Mouse (Mus musculus) heart, embryonic 16.5 days (tissue): ENCODE results near the gene Khdc3. TPM values are rescaled to one million over a fixed set of nuclear protein-coding genes. Genes with fewer than 3 reads are reported as not detected.

Experiments used
- ATAC-seq: fragments of 200-750 bp; cut with Nextera tagmentation; replicated peaks from 2 replicates; pipeline ENCODE4 v1.8.0; 2017; ENCODE audit warnings: moderate number of reproducible peaks; ENCODE audit not compliant: insufficient read depth, low FRiP score; ENCODE audit errors: extremely low read depth
- H3K27ac ChIP-seq: fragments of 300-500 bp; sonication (generic); 2 replicates; pipeline ENCODE4 v1.5.1; 2014; ENCODE audit warnings: mild to moderate bottlenecking, low read length, control low read depth, moderate library complexity
- H3K27me3 ChIP-seq: fragments of 300-500 bp; sonication (generic); 2 replicates; pipeline ENCODE4 v1.6.1; 2014; ENCODE audit warnings: low read length, mixed read lengths; ENCODE audit not compliant: control insufficient read depth, insufficient read depth
- H3K36me3 ChIP-seq: fragments of 300-500 bp; sonication (generic); 2 replicates; pipeline ENCODE4 v1.6.1; 2014; ENCODE audit not compliant: control insufficient read depth, insufficient read depth
- H3K4me1 ChIP-seq: fragments of 300-500 bp; sonication (generic); 2 replicates; pipeline ENCODE4 v1.6.1; 2014; ENCODE audit warnings: low read length, mixed read lengths; ENCODE audit not compliant: control insufficient read depth, insufficient read depth
- H3K4me2 ChIP-seq: fragments of 300-500 bp; sonication (generic); 2 replicates; pipeline ENCODE4 v1.6.1; 2014; ENCODE audit warnings: low read depth, mild to moderate bottlenecking, control low read depth, low read length
- H3K4me3 ChIP-seq: fragments of 300-500 bp; sonication (generic); 2 replicates; pipeline ENCODE4 v1.5.1; 2014; ENCODE audit warnings: mild to moderate bottlenecking, control low read depth, low read length
- H3K9ac ChIP-seq: fragments of 300-500 bp; sonication (generic); 2 replicates; pipeline ENCODE4 v1.6.1; 2014; ENCODE audit warnings: low read length, control low read depth
- H3K9me3 ChIP-seq: fragments of 300-500 bp; sonication (generic); replicated peaks from 2 replicates; pipeline ENCODE4 v1.6.1; 2016; ENCODE audit warnings: low read length; ENCODE audit not compliant: control insufficient read depth
- WGBS: fragments of 180-500 bp; shearing (Covaris S2); extraction: QIAGEN DNeasy Blood & Tissue Kit; methylation state at CpG from one replicate; pipeline ENCODE4 v1.1.7; 2014; 5-methylcytosine and 5-hydroxymethylcytosine counted together
- polyA plus RNA-seq: library from polyadenylated mRNA; unstranded; fragments of >200 nt; fragmentation: Nextera tagmentation; extraction: Ambion mirVana; gene quantifications from 2 replicates; pipeline ENCODE4 v1.2.1, GENCODE M21; 2015

Khdc3 gene
- polyA plus RNA-seq = 0.18 TPM in 1 of 2 replicates, not detected in the other

DNA sequence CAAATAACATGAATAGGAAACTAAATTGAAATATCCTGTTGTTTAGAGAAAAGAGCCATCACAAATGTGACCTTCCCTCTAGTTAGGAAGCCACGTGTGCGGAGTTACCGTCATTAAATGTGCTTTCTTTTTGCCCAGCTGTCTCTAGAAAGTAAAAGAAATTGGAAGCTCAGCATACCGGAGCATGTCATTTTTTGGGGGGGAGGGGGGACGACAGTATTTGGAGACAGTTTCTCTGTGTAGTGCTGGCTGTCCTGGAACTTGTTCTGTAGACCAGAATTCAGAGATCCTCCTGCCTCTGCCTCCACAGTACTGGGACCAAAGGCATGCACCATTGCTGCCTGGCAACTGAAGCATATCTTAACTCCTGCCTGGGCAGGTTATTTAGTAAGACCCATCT lies at the start of gene Khdc3:
Khdc3 (plus strand) TSS at position 301 of the 400 bp plus-strand sequence.
- Histone ChIP-seq H3K36me3 (no peaks in the 10 kb centered on the region), H3K4me1 (no peaks in the 10 kb centered on the region; the same call in 1 of the 2 replicates), H3K9ac (no peak within 1 kb of the TSS), H3K4me2 (no peak within 1 kb of the TSS), H3K27ac (no peak within 1 kb of the TSS), H3K4me3 (no peak within 1 kb of the TSS), H3K9me3 (no peaks in the 10 kb centered on the region), H3K27me3 (peaks cover 18% of the 10 kb centered on the region)
- WGBS = 80% methylated on average over 5 of the region's 5 CpGs
- ATAC-seq = no peak

DNA sequence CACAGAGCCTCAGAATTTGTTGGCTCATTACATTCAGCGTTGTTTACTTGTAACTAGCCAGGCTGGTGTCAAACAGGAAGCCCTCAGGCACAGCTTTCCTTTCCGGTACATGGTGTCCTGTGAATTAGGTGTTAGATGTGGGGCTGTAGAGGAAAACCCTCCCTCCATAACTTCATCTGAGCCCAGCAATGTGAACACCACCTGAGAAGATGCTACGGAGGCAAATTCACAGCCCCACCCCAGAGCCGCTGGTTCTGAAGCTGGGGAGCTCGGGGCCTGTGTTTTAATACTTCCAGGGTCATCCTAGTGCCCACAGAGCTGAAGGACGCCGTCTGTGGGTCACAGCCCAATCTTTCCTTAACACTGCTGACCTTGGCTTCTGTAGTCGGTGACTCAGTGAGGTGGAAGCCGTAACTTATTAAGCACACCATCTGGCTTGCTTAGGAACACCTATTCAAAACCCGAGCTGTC lies 46.2 kb upstream of the Khdc3 start:
- no peak overlapping the region for H3K9ac ChIP-seq
- 54% methylated on average over 10 of the region's 10 CpGs for WGBS
- no peaks in the 10 kb centered on the region for H3K4me1 ChIP-seq
- H3K9me3 ChIP-seq = no peaks in the 10 kb centered on the region
- H3K4me2 ChIP-seq = no peak overlapping the region
- ATAC-seq = no peak
- no peak overlapping the region for H3K4me3 ChIP-seq
- H3K36me3 ChIP-seq = no peaks in the 10 kb centered on the region
- no peaks in the 10 kb centered on the region for H3K27me3 ChIP-seq
- H3K27ac ChIP-seq = no peak overlapping the region

DNA sequence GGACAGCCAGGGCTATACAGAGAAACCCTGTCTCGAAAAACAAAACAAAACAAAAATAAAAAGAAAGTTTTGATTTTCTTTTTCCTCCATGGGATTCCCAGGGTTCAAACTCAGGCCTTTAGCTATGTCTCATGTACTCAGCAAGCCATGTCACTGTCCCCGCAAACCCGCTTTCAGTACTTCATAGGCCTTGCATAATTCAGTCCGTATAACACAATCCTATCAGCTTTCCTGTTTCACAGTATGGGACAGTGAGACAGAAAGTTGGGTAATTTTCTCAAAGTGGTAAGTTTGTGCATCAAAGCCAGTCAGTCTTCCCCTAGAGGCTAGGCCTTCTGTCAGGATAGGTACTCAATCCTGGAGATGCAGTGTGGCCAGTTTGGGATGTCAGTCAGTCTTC lies 42.4 kb upstream of the Khdc3 start:
- Histone ChIP-seq H3K27ac (no peak overlapping the region), H3K4me2 (no peak overlapping the region), H3K4me1 (0 out of 2 replicates have a peak, but pooled peaks cover 2% of the 10 kb centered on the region), H3K9ac (no peak overlapping the region), H3K4me3 (no peak overlapping the region), H3K9me3 (no peaks in the 10 kb centered on the region), H3K27me3 (no peaks in the 10 kb centered on the region), H3K36me3 (no peaks in the 10 kb centered on the region)
- ATAC-seq = no peak
- 84% methylated on average over 4 of the region's 4 CpGs for WGBS

DNA sequence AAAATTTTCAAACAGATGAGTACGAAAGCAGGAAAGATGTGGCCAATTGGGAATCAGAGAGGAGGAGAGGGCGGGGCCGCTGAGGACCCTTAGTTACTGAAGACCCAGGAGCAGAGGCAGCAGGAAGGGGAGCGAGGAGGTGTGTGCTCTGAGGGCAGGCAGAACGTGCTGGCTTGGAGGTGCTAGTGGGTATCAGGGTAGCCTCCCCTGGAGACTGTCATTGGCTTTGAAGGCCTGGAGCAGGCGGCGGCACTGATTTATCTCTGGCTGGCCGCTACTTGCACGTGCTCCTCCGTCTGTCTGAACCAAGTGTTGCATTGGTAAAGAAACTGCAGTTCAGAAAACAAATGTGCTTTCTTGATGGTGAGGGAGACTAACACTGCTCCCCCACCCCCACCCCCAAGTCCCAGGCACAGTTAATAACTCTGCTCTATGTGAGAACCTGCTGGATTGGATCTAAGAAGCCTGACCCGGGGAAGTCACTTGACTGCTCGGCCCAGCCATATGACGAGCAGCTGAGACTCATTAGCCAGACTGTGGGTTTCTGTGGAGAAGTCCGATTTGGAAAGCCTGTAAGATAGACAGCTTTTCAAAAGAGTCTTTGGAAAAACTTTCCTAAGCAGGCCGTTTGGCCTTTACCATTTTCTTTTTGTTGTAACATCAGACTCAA lies 37.9 kb upstream of the Khdc3 start:
- Histone ChIP-seq H3K9ac (no peak overlapping the region), H3K27me3 (no peaks in the 10 kb centered on the region), H3K9me3 (no peaks in the 10 kb centered on the region), H3K4me1 (peaks cover 11% of the 10 kb centered on the region), H3K4me2 (peak overlapping the region; percentile 48), H3K4me3 (no peak overlapping the region), H3K36me3 (no peaks in the 10 kb centered on the region), H3K27ac (no peak overlapping the region)
- ATAC-seq = no peak
- WGBS = 29% methylated on average over 15 of the region's 15 CpGs

DNA sequence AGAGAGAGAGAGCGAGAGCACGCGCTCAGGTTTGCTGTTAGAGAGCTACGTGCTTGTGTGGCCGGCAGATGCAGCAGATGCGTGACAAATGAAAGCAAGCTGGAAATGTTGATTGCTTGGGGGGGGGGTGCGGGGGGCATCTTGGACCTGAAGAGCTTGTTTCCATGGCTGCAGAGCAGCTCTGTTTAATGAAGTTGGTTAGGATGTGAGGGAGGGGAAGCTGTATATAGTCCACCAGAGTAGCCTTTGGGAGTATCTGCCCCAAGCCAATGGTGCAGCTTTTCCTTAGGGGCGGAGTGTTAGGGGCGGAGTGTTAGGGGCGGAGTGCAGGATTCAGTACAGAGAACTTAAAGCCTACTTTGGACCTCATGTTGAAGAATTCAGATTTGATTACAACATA lies 34.5 kb upstream of the Khdc3 start:
- Histone ChIP-seq H3K4me3 (peak overlapping the region; percentile 19; the same call in 1 of the 2 replicates), H3K36me3 (no peaks in the 10 kb centered on the region), H3K4me2 (peak overlapping the region; percentile 52), H3K27ac (no peak overlapping the region), H3K9ac (no peak overlapping the region), H3K27me3 (no peaks in the 10 kb centered on the region), H3K4me1 (peaks cover 11% of the 10 kb centered on the region), H3K9me3 (no peaks in the 10 kb centered on the region; the same call in 1 of the 2 replicates)
- peak; percentile 63; the same call in 1 of the 2 replicates for ATAC-seq
- 36% methylated on average over 10 of the region's 10 CpGs for WGBS

DNA sequence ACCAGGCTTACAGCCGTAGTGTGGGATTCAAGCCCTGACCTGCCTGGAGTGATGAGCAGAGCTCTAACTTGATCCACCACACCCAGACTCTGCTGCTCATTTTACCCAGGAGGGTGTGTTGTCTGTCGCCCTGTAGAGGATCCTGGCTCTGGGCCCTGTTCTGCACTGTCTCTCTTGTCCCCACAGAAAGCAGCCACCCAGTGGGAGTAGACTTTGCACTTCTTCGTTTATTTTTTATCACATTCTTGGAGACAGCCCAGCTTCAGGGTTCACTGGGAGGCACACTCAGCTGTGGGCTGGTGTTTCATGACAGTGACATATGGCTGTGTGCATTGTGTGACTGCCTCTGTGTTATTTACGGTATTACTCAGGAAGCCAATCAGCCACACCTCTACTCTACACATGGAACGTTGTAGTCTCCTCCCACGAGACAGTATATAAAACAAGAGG lies 33.4 kb upstream of the Khdc3 start:
- no peaks in the 10 kb centered on the region for H3K36me3 ChIP-seq
- 23% methylated on average over 6 of the region's 6 CpGs for WGBS
- peak; percentile 55 for ATAC-seq
- peak overlapping the region; percentile 59 for H3K27ac ChIP-seq
- H3K9me3 ChIP-seq = no peaks in the 10 kb centered on the region; the same call in 1 of the 2 replicates
- peak overlapping the region; percentile 33; the same call in 1 of the 2 replicates for H3K9ac ChIP-seq
- H3K4me1 ChIP-seq = peaks cover 11% of the 10 kb centered on the region
- H3K27me3 ChIP-seq = no peaks in the 10 kb centered on the region
- peak overlapping the region; percentile 28 for H3K4me2 ChIP-seq
- no peak overlapping the region for H3K4me3 ChIP-seq

DNA sequence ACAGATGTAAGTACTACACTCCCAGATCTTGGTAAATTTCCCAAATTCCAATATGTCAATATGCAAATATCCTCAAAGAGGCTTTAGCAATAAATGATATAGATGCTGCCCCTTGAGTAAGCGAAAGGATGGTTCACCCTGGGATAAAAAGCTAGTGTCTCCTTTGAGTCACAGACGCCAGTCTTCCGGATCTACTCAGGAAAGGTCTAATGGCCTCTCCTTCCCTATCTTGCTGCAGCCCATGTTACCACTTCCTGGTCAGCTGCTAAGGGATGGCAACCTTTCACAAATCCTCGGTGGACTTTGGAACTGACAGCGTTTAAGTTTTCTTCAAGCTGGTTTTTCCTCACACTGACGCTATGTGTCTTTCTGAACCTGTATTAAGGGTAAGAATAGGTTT lies 32.9 kb upstream of the Khdc3 start:
- Histone ChIP-seq H3K27me3 (no peaks in the 10 kb centered on the region), H3K27ac (peak overlapping the region; percentile 59), H3K4me1 (peaks cover 9% of the 10 kb centered on the region), H3K4me2 (no peak overlapping the region), H3K9ac (no peak overlapping the region), H3K9me3 (no peaks in the 10 kb centered on the region; the same call in 1 of the 2 replicates), H3K4me3 (no peak overlapping the region), H3K36me3 (no peaks in the 10 kb centered on the region)
- no peak for ATAC-seq
- 64% methylated on average over 6 of the region's 6 CpGs for WGBS

DNA sequence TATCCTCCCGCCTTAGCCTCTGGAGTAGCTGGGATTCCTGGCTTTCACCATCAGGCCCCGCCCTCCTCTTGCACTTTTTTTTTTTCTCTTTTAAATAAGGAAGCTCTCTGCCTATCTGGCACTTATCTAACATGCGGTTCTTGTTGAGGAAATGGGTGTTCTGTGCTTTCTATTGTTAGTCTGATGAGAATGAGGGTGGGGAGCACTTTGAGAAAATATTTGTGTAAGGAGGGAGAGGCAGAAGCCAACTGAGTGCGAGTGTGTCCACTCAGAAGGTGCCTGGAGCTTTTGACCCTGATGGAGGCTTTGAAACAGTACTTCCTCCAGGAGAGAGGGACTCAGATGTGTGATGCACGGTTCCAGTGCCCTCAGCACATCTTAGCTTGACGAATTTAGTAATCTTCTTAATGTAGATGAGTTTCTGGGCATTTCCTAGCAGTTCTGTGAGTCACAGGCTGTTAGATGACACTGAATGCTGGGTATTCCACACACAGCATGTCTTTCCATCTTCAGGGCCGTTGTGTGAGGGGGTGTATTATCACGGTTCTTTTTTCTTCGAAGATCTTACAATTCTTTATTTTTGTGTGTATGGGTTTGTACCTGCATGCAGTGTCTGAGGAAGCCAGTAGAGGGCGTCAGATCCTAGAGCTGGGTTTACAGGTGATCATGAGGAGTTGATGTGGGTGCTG lies 30.5 kb upstream of the Khdc3 start:
- Histone ChIP-seq H3K9me3 (no peaks in the 10 kb centered on the region; the same call in 1 of the 2 replicates), H3K27me3 (no peaks in the 10 kb centered on the region), H3K4me1 (peaks cover 9% of the 10 kb centered on the region), H3K27ac (peak overlapping the region; percentile 66), H3K4me3 (no peak overlapping the region), H3K4me2 (no peak overlapping the region), H3K36me3 (no peaks in the 10 kb centered on the region), H3K9ac (no peak overlapping the region)
- ATAC-seq = 0 out of 2 replicates have a peak, but pooled peaks have one; percentile 11
- WGBS = 53% methylated on average over 10 of the region's 10 CpGs

DNA sequence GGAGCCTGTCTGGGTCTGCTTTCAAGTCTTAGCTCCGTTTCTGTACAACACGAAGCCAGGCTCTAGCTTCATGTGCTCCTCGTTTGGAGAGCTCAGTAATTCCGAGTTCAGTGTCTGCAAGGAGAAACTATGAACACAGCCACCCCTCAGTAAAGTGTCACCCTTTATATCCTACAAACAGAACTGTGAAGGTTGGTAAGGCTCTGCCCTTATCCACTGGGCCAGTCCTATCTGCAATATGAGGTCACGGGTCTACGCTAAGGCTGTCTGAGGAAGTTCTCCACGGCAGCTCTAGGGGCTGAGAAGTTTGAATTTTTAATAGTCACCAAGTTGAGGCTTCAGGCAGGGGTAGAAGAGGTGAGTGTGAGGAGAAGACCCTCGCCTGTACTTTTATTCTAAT lies 29.2 kb upstream of the Khdc3 start:
- no peak overlapping the region for H3K4me2 ChIP-seq
- H3K27me3 ChIP-seq = no peaks in the 10 kb centered on the region
- no peak for ATAC-seq
- no peak overlapping the region for H3K4me3 ChIP-seq
- H3K36me3 ChIP-seq = no peaks in the 10 kb centered on the region
- no peaks in the 10 kb centered on the region; the same call in 1 of the 2 replicates for H3K9me3 ChIP-seq
- no peak overlapping the region for H3K27ac ChIP-seq
- WGBS = 67% methylated on average over 8 of the region's 8 CpGs
- peaks cover 9% of the 10 kb centered on the region for H3K4me1 ChIP-seq
- no peak overlapping the region for H3K9ac ChIP-seq
